Mouse (Mus musculus) T-cell, adult 2 months (primary cell): ENCODE data around the gene Vip.

Experiments used
- DNase-seq: peaks from one replicate; pipeline ENCODE4 v3.0.0; 2022; ENCODE audit warnings: low spot score

Gene Vip

GRCm38 (mm10) chr10:5639112-5639511 is at the start of gene Vip:
Gene Vip, plus strand, starts transcription at chr10:5639218.
- no peak for DNase-seq

- no peak for DNase-seq
Observed at GRCm38 (mm10) chr10:5591061-5591460, 48.0 kb upstream of the Vip start.

GRCm38 (mm10) chr10:5591996-5592395 is 47.0 kb upstream of the Vip start:
- no peak for DNase-seq

GRCm38 (mm10) chr10:5593464-5593863 is 45.6 kb upstream of the Vip start, which contains the start of gene Myct1:
Gene Myct1, plus strand, starts transcription at chr10:5593775.
- no peak for DNase-seq

- DNase-seq, result no peak
Observed at GRCm38 (mm10) chr10:5594457-5594856, 44.6 kb upstream of the Vip start.

GRCm38 (mm10) chr10:5596559-5596958 is 42.5 kb upstream of the Vip start:
- DNase-seq, result no peak

GRCm38 (mm10) chr10:5600123-5600522 is 38.9 kb upstream of the Vip start:
- peak; percentile 42 for DNase-seq

- peak; percentile 29 for DNase-seq
Observed at GRCm38 (mm10) chr10:5603512-5603911, 35.5 kb upstream of the Vip start.

GRCm38 (mm10) chr10:5604371-5604770 is 34.6 kb upstream of the Vip start:
- DNase-seq, result no peak

- no peak for DNase-seq
Observed at GRCm38 (mm10) chr10:5608874-5609273, 30.1 kb upstream of the Vip start.

GRCm38 (mm10) chr10:5615186-5616040 is 23.6 kb upstream of the Vip start:
- no peak for DNase-seq

GRCm38 (mm10) chr10:5626268-5626667 is 12.8 kb upstream of the Vip start:
- DNase-seq, result no peak

- DNase-seq, result no peak
Observed at GRCm38 (mm10) chr10:5633672-5634200, 5.3 kb upstream of the Vip start.

GRCm38 (mm10) chr10:5634336-5634735 is 4.7 kb upstream of the Vip start:
- no peak for DNase-seq

- no peak for DNase-seq
Observed at GRCm38 (mm10) chr10:5637322-5637721, 1.7 kb upstream of the Vip start.

GRCm38 (mm10) chr10:5681275-5681674 is 42.3 kb downstream of the Vip start:
- no peak for DNase-seq

- no peak for DNase-seq
Observed at GRCm38 (mm10) chr10:5685608-5686007, 46.6 kb downstream of the Vip start.

GRCm38 (mm10) chr10:5694351-5694750 is 55.3 kb downstream of the Vip start:
- no peak for DNase-seq
